Mouse (Mus musculus) ovary, postnatal 10 days (tissue): ENCODE data around the gene Alkbh4.
"Not testable (repeated sequence)": the region's sequence is repeated elsewhere in the genome, so short reads cannot be mapped to it uniquely, and the experiment has no call there.

Experiments used
- DNase-seq: peaks from one replicate; pipeline ENCODE4 v3.0.0; 2022; ENCODE audit warnings: low spot score

Alkbh4 gene

GRCm38 (mm10) chr5:136135571-136136291 is at the start of gene Alkbh4, which contains the start of gene Lrwd1:
TSS of gene Alkbh4 (plus strand) at chr5:136136146.
TSS of gene Lrwd1 (minus strand) at chr5:136136074.
- DNase-seq = peak; percentile 73

- no peak for DNase-seq
These were observed 49.7 kb upstream of the Alkbh4 start for GRCm38 (mm10) chr5:136086290-136086689.

- no peak for DNase-seq
These were observed 46.9 kb upstream of the Alkbh4 start for GRCm38 (mm10) chr5:136088821-136089575.

GRCm38 (mm10) chr5:136091927-136092326 is 44.0 kb upstream of the Alkbh4 start:
- no peak for DNase-seq

GRCm38 (mm10) chr5:136094249-136095010 is 41.5 kb upstream of the Alkbh4 start:
- no peak for DNase-seq

- DNase-seq = no peak
These were observed 40.9 kb upstream of the Alkbh4 start for GRCm38 (mm10) chr5:136095089-136095488.

GRCm38 (mm10) chr5:136098536-136098935 is 37.4 kb upstream of the Alkbh4 start:
- DNase-seq = no peak

- DNase-seq = peak; percentile 21
These were observed 33.7 kb upstream of the Alkbh4 start for GRCm38 (mm10) chr5:136102099-136102820.

GRCm38 (mm10) chr5:136104511-136104910 is 31.4 kb upstream of the Alkbh4 start:
- DNase-seq = no peak

- no peak for DNase-seq
These were observed 27.5 kb upstream of the Alkbh4 start for GRCm38 (mm10) chr5:136108486-136108885.

- no peak for DNase-seq
These were observed 26.9 kb upstream of the Alkbh4 start for GRCm38 (mm10) chr5:136109042-136109441.

- DNase-seq = not testable (repeated sequence)
These were observed 22.4 kb upstream of the Alkbh4 start for GRCm38 (mm10) chr5:136113546-136113945.

- peak; percentile 98 for DNase-seq
These were observed 19.8 kb upstream of the Alkbh4 start, which contains the start of gene Polr2j for GRCm38 (mm10) chr5:136115891-136116783. TSS of gene Polr2j (plus strand) at chr5:136116631.

GRCm38 (mm10) chr5:136116784-136117112 is 19.2 kb upstream of the Alkbh4 start:
- no peak for DNase-seq

GRCm38 (mm10) chr5:136122165-136122564 is 13.8 kb upstream of the Alkbh4 start:
- DNase-seq = no peak

- no peak for DNase-seq
These were observed 495 bp downstream of the Alkbh4 start for GRCm38 (mm10) chr5:136136292-136136990.

GRCm38 (mm10) chr5:136137658-136138274 is 1.8 kb downstream of the Alkbh4 start:
- DNase-seq = no peak

GRCm38 (mm10) chr5:136139393-136139792 is 3.4 kb downstream of the Alkbh4 start:
- DNase-seq = no peak

- no peak for DNase-seq
These were observed 4.1 kb downstream of the Alkbh4 start for GRCm38 (mm10) chr5:136140057-136140482.

GRCm38 (mm10) chr5:136142746-136143145 is 6.8 kb downstream of the Alkbh4 start:
- DNase-seq = no peak
